Mouse (Mus musculus) limb, embryonic 14.5 days (tissue): ENCODE measurements around the gene Chn2. TPM values are rescaled to one million over a fixed set of nuclear protein-coding genes. Genes with fewer than 3 reads are reported as not detected.
A peak's percentile ranks its signal among the peaks of the same experiment; 100 is the strongest.

Source experiments
- ATAC-seq: fragments of 200-750 bp; cut with Nextera tagmentation; 2 replicates; pipeline ENCODE4 v1.8.0; 2017; ENCODE audit warnings: low read depth, moderate number of reproducible peaks, moderate TSS enrichment; ENCODE audit not compliant: low FRiP score
- DNase-seq: peaks from one replicate; pipeline ENCODE4 v3.0.0-alpha.2; 2015; ENCODE audit warnings: low spot score
- H3K27ac ChIP-seq: fragments of 300-500 bp; sonication (generic); replicated peaks from 2 replicates; pipeline ENCODE4 v1.5.1; 2014; ENCODE audit warnings: low read depth, mild to moderate bottlenecking, low read length, moderate library complexity, mixed read lengths
- H3K27me3 ChIP-seq: fragments of 300-500 bp; sonication (generic); 2 replicates; pipeline ENCODE4 v1.6.1; 2014; ENCODE audit warnings: low read length, mixed read lengths; ENCODE audit not compliant: control insufficient read depth, insufficient read depth
- H3K36me3 ChIP-seq: fragments of 300-500 bp; sonication (generic); 2 replicates; pipeline ENCODE4 v1.6.1; 2014; ENCODE audit warnings: mild to moderate bottlenecking, low read length, moderate library complexity, mixed read lengths; ENCODE audit not compliant: control insufficient read depth, insufficient read depth
- H3K4me1 ChIP-seq: fragments of 300-500 bp; sonication (generic); 2 replicates; pipeline ENCODE4 v1.6.1; 2014; ENCODE audit warnings: antibody characterized with exemption, low read length, mixed read lengths; ENCODE audit not compliant: control insufficient read depth, insufficient read depth
- H3K4me2 ChIP-seq: fragments of 300-500 bp; sonication (generic); replicated peaks from 2 replicates; pipeline ENCODE4 v1.6.1; 2014; ENCODE audit warnings: low read depth, mild to moderate bottlenecking, low read length, moderate library complexity; ENCODE audit not compliant: severe bottlenecking
- H3K4me3 ChIP-seq: fragments of 300-500 bp; sonication (generic); replicated peaks from 2 replicates; pipeline ENCODE4 v1.5.1; 2014; ENCODE audit warnings: low read length
- H3K9ac ChIP-seq: fragments of 300-500 bp; sonication (generic); 2 replicates; pipeline ENCODE4 v1.6.1; 2014; ENCODE audit warnings: mild to moderate bottlenecking, low read depth, low read length, moderate library complexity; ENCODE audit not compliant: severe bottlenecking
- H3K9me3 ChIP-seq: fragments of 300-500 bp; sonication (generic); 2 replicates; pipeline ENCODE4 v1.6.1; 2016; ENCODE audit warnings: low read length; ENCODE audit not compliant: control insufficient read depth
- POLR2A ChIP-seq: fragments of 200-500 bp; IDR thresholded peaks from 2 replicates; pipeline ENCODE4 v1.8.0; 2012; ENCODE audit warnings: inconsistent platforms, mild to moderate bottlenecking, moderate library complexity, borderline replicate concordance; ENCODE audit not compliant: insufficient read depth, insufficient read length; ENCODE audit errors: extremely low read depth
- WGBS: fragments of 180-500 bp; shearing (Covaris S2); extraction: QIAGEN DNeasy Blood & Tissue Kit; methylation state at CpG from one replicate; pipeline ENCODE4 v1.1.7; 2014; 5-methylcytosine and 5-hydroxymethylcytosine counted together
- polyA plus RNA-seq, 2 experiments: library from polyadenylated mRNA; depleted of rRNA in 1 of 2; stranded (reverse) in 1 of 2; unstranded in 1 of 2; fragments of >200 nt; fragmentation: Nextera tagmentation in 1 of 2; extraction: Ambion mirVana in 1 of 2; gene quantifications; 2 replicates each; pipeline versions ENCODE4 v1.2.1 to v1.2.3; 2012 to 2014

The Chn2 gene
- polyA plus RNA-seq, 2 experiments: 11.5 to 14.3 TPM

DNA sequence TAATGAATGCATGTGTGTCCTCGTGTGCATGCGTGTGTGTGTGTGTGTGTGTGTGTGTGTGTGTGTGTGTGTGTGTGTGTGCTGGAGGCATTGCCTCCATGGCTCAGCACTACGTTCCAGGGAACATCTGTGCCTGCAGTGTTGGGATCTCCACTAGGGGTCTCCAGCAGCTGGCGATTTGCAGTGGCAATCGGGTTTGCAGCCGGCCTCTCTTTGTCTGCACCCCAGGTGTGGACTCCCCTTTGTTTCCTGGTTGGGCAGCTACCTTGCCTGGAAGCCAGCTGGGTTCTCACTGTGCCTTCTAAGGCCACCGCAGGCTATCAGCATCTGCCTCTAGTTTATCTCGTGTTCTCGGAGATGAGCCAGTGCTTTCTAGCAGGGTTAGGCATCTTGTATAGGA lies 4.9 kb upstream of the Chn2 start:
- peaks cover 4% of the 10 kb centered on the region; the same call in 1 of the 2 replicates for H3K4me1 ChIP-seq
- peak; percentile 83 for DNase-seq
- H3K27ac ChIP-seq: no peak overlapping the region
- WGBS: 2% methylated on average over 9 of the region's 9 CpGs
- 0 out of 2 replicates have a peak, but pooled peaks cover 3% of the 10 kb centered on the region for H3K27me3 ChIP-seq
- peak overlapping the region; percentile 36; the same call in 1 of the 2 replicates for H3K4me2 ChIP-seq
- TF ChIP-seq POLR2A: no peak
- no peaks in the 10 kb centered on the region for H3K36me3 ChIP-seq
- ATAC-seq: peak; percentile 81
- no peak overlapping the region; the same call in 1 of the 2 replicates for H3K9ac ChIP-seq
- no peak overlapping the region for H3K4me3 ChIP-seq
- H3K9me3 ChIP-seq: no peaks in the 10 kb centered on the region

- Histone ChIP-seq H3K4me3 (no peak overlapping the region), H3K4me2 (no peak overlapping the region), H3K9me3 (no peaks in the 10 kb centered on the region), H3K27ac (no peak overlapping the region), H3K4me1 (peaks cover 4% of the 10 kb centered on the region; the same call in 1 of the 2 replicates), H3K36me3 (no peaks in the 10 kb centered on the region), H3K27me3 (0 out of 2 replicates have a peak, but pooled peaks cover 3% of the 10 kb centered on the region), H3K9ac (no peak overlapping the region)
- TF ChIP-seq POLR2A: no peak
- WGBS: 65% methylated on average over 3 of the region's 3 CpGs
- ATAC-seq (no peak), DNase-seq (no peak)
Measured at GRCm38 (mm10) chr6:54035548-54035947, 3.8 kb upstream of the Chn2 start.

- Histone ChIP-seq H3K9ac (peak overlapping the region; percentile 78), H3K36me3 (no peaks in the 10 kb centered on the region), H3K4me3 (peak overlapping the region; percentile 68), H3K4me2 (peak overlapping the region; percentile 96), H3K27me3 (0 out of 2 replicates have a peak, but pooled peaks cover 3% of the 10 kb centered on the region), H3K9me3 (no peaks in the 10 kb centered on the region), H3K27ac (no peak overlapping the region), H3K4me1 (peaks cover 7% of the 10 kb centered on the region)
- TF ChIP-seq POLR2A: no peak
- ATAC-seq: no peak
- 12% methylated on average over 10 of the region's 10 CpGs for WGBS
- DNase-seq: no peak
Measured at GRCm38 (mm10) chr6:54038866-54039265, 488 bp upstream of the Chn2 start.

- Histone ChIP-seq H3K4me2 (peak overlapping the region; percentile 96), H3K36me3 (no peaks in the 10 kb centered on the region), H3K4me1 (peaks cover 7% of the 10 kb centered on the region), H3K27me3 (0 out of 2 replicates have a peak, but pooled peaks cover 3% of the 10 kb centered on the region), H3K9ac (peak overlapping the region; percentile 78), H3K9me3 (no peaks in the 10 kb centered on the region), H3K27ac (peak overlapping the region; percentile 71; the same call in 1 of the 2 replicates), H3K4me3 (peak overlapping the region; percentile 68)
- WGBS: under 1% methylated on average over 47 of the region's 62 CpGs
- no peak for TF ChIP-seq POLR2A
- DNase-seq (peak; percentile 55), ATAC-seq (peak; percentile 75)
Measured at GRCm38 (mm10) chr6:54039805-54040447, 572 bp downstream of the Chn2 start.

DNA sequence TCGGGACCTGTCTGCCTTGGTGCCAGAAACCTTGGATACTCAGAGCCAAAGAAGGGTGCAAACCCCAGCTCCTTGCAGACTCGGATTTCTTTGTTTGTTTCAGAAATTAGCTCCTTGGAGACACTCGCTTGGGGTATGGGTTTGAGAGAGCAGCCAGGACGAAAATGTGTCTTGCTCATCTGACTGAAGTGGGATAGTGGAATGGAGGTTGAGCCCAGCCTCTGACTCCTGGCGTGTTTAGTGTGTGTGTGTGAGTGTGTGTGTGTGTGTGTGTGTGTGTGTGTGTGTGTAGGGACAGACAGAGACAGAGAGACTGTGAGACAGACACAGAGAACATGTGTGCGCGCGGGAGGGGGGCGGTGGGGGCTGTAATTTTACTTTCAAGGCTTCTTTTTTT lies 1.1 kb downstream of the Chn2 start:
- DNase-seq (no peak), ATAC-seq (peak; percentile 16; the same call in 1 of the 2 replicates)
- 0 out of 2 replicates have a peak, but pooled peaks cover 3% of the 10 kb centered on the region for H3K27me3 ChIP-seq
- H3K9ac ChIP-seq: peak overlapping the region; percentile 78
- no peaks in the 10 kb centered on the region for H3K9me3 ChIP-seq
- H3K4me2 ChIP-seq: peak overlapping the region; percentile 96
- 18% methylated on average over 9 of the region's 9 CpGs for WGBS
- H3K36me3 ChIP-seq: no peaks in the 10 kb centered on the region
- no peak overlapping the region for H3K27ac ChIP-seq
- TF ChIP-seq POLR2A: no peak
- H3K4me3 ChIP-seq: peak overlapping the region; percentile 68
- H3K4me1 ChIP-seq: peaks cover 7% of the 10 kb centered on the region
